In genomic region chr4:40815775-40816372, GRCm38 (mm10) we compare ENCODE assay signal across 12 mouse cellular contexts. TPM values are rescaled to one million over a fixed set of nuclear protein-coding genes. Genes with fewer than 3 reads are reported as not detected.
DNase-seq lines count a peak whose midpoint lies in the region; TF ChIP-seq lines count a peak whose summit lies in the region.
"Had no signal": no experiment of that assay in that cellular context is flagged by ENCODE, and none has a peak within 500 bp of the region (broad histone marks: within the 10 kb centered on the region; RNA-seq: fewer than 3 reads in every experiment).

No protein-coding gene starts in this region.

- no peaks in the 10 kb centered on the region for H3K27me3 ChIP-seq in megakaryocyte, embryonic 14.5 days (replicated peaks)

- DNase-seq in kidney, postnatal 36 days: peak; percentile 34 to 36
- no peak for DNase-seq in kidney, postnatal 25 days
- DNase-seq in ES-E14 (ENCODE audit: low read depth, low spot score): no peak
- DNase-seq in layer of hippocampus, adult 9-10 months (ENCODE audit: low spot score): no peak
- DNase-seq in right cerebral cortex, postnatal 14 days: no peak
- no peak for DNase-seq in adrenal gland, postnatal 14 days
- DNase-seq: cerebellum, postnatal 25 days; heart, postnatal 14 days; kidney, postnatal 10 days; lung, embryonic 14.5 days had no signal

- H3K27ac ChIP-seq in ES-E14 (ENCODE audit: insufficient read depth, low read depth, low read length, poor library complexity, severe bottlenecking): 0 out of 2 replicates have a peak overlapping the region, but pooled peaks have one; percentile 15
- H3K27ac ChIP-seq in brown adipose tissue, adult 24 weeks (replicated peaks; ENCODE audit: low read depth, low read length): 0 out of 2 replicates have a peak overlapping the region, but pooled peaks have one; percentile 11

- peaks cover 2 to 10% of the 10 kb centered on the region in 2 experiments; a peak in 3 of 4 replicates for H3K4me1 ChIP-seq in ES-E14 (ENCODE audit: control insufficient read depth in 2 of 2, insufficient read depth in 2 of 2, low read length in 2 of 2, poor library complexity in 1 of 2)
- peaks cover 9% of the 10 kb centered on the region for H3K4me1 ChIP-seq in brown adipose tissue, adult 24 weeks (ENCODE audit: control insufficient read depth, insufficient read depth, insufficient read length, low read length)
- peaks cover 90% of the 10 kb centered on the region for H3K4me1 ChIP-seq in megakaryocyte, embryonic 14.5 days

- H3K9me3 ChIP-seq in ES-E14 (ENCODE audit: control insufficient read depth, insufficient read depth, low read depth, low read length): no peaks in the 10 kb centered on the region
- H3K9me3 ChIP-seq in megakaryocyte, embryonic 14.5 days: no peaks in the 10 kb centered on the region

- in situ Hi-C loops in ES-E14 (cut with MboI; ENCODE audit: low sequenced_read_pairs in 2 of 2, unreplicated experiment in 2 of 2): no loop called here

- H3K36me3 ChIP-seq in ES-E14 (ENCODE audit: control insufficient read depth, insufficient read depth, low read length, poor library complexity, severe bottlenecking): peaks cover 20% of the 10 kb centered on the region; the same call in 1 of the 2 replicates
- peaks cover 99% of the 10 kb centered on the region for H3K36me3 ChIP-seq in megakaryocyte, embryonic 14.5 days (replicated peaks; ENCODE audit: low read length)

- H3K9ac ChIP-seq in ES-E14 (ENCODE audit: insufficient read depth, low read depth, low read length, poor library complexity, severe bottlenecking): no peak overlapping the region
- H3K9ac ChIP-seq: lung, embryonic 14.5 days had no signal

- H3K4me3 ChIP-seq in ES-E14 (ENCODE audit: insufficient read depth in 1 of 2, low read depth in 1 of 2, low read length in 2 of 2, poor library complexity in 1 of 2, severe bottlenecking in 1 of 2): no peak overlapping the region
- H3K4me3 ChIP-seq in brown adipose tissue, adult 24 weeks (ENCODE audit: insufficient read depth, low read depth, low read length): no peak overlapping the region
- H3K4me3 ChIP-seq in megakaryocyte, embryonic 14.5 days (replicated peaks): peak overlapping the region; percentile 72

TF ChIP-seq in ES-E14, 5 proteins besides CTCF, POLR2A, EP300 and RAD21:
- no peak for TF ChIP-seq HCFC1 (IDR thresholded peaks at IDR 0.05; ENCODE audit: borderline replicate concordance, insufficient read depth, low read length)
- TF ChIP-seq CHD2 (IDR thresholded peaks at IDR 0.05; ENCODE audit: low read depth, low read length): no peak
- no peak for TF ChIP-seq ZNF384 (IDR thresholded peaks at IDR 0.05; ENCODE audit: low read depth, low read length)
- TF ChIP-seq MAFK (IDR thresholded peaks at IDR 0.05; ENCODE audit: insufficient read depth, low read depth, low read length): peak; percentile 50; the same call in 1 of the 2 replicates
- TF ChIP-seq ZC3H11A (IDR thresholded peaks at IDR 0.05; ENCODE audit: borderline replicate concordance, low read depth, low read length): no peak

RNA-seq across cellular contexts. Expression of gene B4galt1, which starts 37.9 kb away (rescaled TPM):
- total RNA-seq in ES-E14 (2012; rRNA removed): 29.2 and 35.8 TPM in 2 replicates
- 33.0 and 33.8 TPM in 2 replicates for polyA plus RNA-seq in brown adipose tissue, adult 24 weeks (2012; ENCODE audit: insufficient read depth, insufficient read length, missing spikeins)
- 43.8 and 101 TPM in 2 replicates for polyA plus RNA-seq in megakaryocyte, embryonic 14.5 days (2012; ENCODE audit: insufficient read depth, low replicate concordance)
- total RNA-seq in adrenal gland, postnatal 14 days (2021): 69.4 and 70.5 TPM in 2 replicates

RNA-seq across cellular contexts. Expression of gene Smu1, which starts 58.2 kb away (rescaled TPM):
- 106 and 125 TPM in 2 replicates for total RNA-seq in ES-E14 (2012; rRNA removed)
- 35.8 and 42.9 TPM in 2 replicates for polyA plus RNA-seq in brown adipose tissue, adult 24 weeks (2012; ENCODE audit: insufficient read depth, insufficient read length, missing spikeins)
- 8.3 TPM in 1 of 2 replicates, not detected in the other for polyA plus RNA-seq in megakaryocyte, embryonic 14.5 days (2012; ENCODE audit: insufficient read depth, low replicate concordance)
- 55.8 and 62.3 TPM in 2 replicates for total RNA-seq in adrenal gland, postnatal 14 days (2021)

Comparison
In these comparisons a context has a peak if more than half of its experiments do, and no peak if none do; other contexts are left out.
1. DNase-seq: peak in kidney, postnatal 36 days (2 of 2); none in kidney, postnatal 25 days (0 of 2), ES-E14 (single experiment), layer of hippocampus, adult 9-10 months (single experiment), right cerebral cortex, postnatal 14 days (single experiment) and adrenal gland, postnatal 14 days (single experiment).